Mouse (Mus musculus) embryo, embryonic 9.5 days (tissue): ENCODE data around the gene Akt1s1.
A peak's percentile ranks its signal among the peaks of the same experiment; 100 is the strongest.

Source experiments
- DNase-seq: peaks from one replicate; pipeline ENCODE4 v3.0.0-alpha.2; 2017; ENCODE audit errors: extremely low spot score

Akt1s1 gene

DNA sequence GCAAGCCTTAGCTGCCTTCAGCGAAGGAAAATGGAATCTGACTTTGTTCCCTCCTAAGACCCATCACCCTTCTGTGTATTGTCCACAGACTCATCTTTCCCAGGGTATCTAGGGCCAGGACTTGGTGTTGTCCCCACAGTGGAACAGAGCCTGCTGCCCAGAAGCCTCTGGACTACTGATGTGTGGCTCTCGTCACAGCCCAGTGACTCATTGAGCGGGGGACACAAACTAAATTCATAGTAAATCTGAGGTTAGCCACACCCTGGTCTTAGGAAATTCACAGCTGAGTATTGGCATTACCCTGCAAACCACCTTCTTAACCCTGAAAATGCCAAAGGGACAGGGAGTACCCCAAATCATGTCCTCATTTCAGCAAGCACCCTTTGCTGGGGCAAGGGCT, 22.0 kb upstream of the Akt1s1 start:
- DNase-seq: no peak

- no peak for DNase-seq
Measured at GRCm38 (mm10) chr7:44828706-44829105, 20.1 kb upstream of the Akt1s1 start.

DNA sequence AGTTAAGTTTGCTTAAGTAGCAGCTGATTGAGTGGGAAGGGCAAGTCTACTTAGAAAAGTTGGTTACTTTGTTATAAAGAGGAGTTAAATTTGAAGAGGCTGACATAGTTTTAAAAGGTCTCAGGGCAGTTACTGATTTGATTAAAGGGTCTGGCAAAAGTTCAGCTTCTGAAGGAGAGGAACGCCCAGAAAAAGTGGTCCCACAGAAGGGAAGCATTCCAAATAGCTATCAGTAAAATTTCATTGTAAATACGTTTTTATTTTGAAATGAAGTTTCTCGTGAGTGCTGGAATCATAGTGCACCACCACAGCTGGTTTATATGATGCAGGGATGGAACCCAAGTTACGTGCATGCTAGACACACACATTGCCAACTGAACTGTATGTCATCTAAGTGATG, 16.0 kb upstream of the Akt1s1 start:
- DNase-seq: no peak

- DNase-seq: no peak
Measured at GRCm38 (mm10) chr7:44835373-44836015, 13.3 kb upstream of the Akt1s1 start.

- no peak for DNase-seq
Measured at GRCm38 (mm10) chr7:44836016-44836404, 12.8 kb upstream of the Akt1s1 start.

DNA sequence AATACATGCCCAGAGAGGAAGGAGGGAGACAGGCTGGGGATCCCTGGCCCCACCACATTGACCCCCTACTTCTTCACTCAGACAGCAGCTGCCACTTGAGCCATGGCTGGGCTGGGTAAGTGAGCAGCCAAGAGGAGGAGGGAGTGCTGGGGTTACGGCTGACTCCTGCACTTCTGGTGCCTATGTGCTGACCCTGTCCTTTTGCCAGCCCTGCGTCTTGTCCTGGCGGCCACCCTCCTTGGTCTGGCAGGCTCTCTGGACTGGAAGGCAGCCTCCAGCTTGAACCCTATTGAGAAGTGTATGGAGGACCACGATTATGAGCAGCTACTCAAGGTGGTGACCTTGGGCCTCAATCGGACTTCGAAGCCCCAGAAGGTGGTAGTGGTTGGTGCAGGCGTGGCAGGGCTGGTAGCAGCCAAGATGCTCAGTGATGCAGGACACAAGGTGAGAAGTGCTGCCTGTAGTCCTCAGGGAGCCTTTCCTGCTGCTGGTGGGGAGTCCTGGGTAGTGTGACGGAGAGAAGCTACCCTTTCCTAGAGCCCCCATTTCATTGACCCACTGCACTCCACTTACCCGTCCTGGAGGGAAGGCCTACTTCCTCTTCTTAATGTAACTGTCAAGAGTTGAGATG, 12.3 kb upstream of the Akt1s1 start:
- no peak for DNase-seq

DNA sequence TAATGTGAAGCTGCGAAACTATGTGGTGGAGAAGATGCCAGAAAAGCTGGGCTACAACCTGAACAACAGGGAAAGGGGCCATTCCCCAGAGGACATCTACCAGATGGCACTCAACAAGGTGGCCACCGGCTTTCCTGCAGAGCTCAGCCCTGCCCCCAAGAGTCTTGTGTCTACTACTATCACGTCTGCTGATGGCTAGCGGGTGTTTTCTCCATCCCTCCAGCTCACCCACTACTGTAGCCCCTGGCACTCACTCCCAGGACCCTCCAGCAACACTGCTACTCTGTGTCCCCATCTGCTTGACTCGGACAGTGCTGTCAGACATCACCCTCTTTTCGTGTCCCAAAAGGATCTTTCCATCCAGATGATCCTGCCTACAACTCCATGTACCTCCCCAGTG, 10.7 kb upstream of the Akt1s1 start:
- no peak for DNase-seq

DNA sequence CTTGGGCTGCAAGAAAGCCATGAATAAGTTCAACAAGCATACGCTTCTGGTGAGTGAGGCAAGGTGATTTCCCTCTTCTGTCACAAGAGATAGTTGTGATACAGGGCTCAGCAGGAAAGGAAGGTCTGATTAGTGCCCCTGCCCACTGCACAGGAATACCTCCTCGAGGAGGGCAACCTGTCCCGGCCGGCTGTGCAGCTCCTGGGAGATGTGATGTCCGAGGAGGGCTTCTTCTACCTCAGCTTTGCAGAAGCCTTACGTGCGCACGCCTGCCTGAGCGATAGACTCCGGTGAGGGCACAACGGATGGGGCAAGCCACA, 9.7 kb upstream of the Akt1s1 start:
- no peak for DNase-seq

GRCm38 (mm10) chr7:44839491-44840191, 9.2 kb upstream of the Akt1s1 start:
- DNase-seq: peak; percentile 61

DNA sequence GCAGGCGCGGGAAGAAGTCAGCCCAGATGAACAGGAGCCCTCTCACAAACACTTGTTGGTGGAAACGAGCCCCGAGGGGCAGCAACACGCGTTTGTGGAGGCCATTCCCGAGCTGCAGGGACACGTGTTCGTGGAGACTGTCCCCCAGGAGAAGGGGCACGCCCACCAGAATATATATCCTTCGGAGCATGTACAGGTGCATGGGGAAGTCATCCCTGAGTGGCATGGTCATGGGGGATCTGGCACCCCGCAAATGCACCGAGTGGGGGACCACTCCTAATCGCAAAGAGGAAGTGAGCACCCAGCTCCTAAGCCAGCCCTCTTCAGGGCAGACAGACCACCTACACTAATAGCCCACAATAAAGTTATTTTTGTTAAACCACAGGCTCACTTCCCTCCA, 8.4 kb upstream of the Akt1s1 start:
- no peak for DNase-seq

GRCm38 (mm10) chr7:44841825-44842463, 6.8 kb upstream of the Akt1s1 start:
- DNase-seq: no peak

DNA sequence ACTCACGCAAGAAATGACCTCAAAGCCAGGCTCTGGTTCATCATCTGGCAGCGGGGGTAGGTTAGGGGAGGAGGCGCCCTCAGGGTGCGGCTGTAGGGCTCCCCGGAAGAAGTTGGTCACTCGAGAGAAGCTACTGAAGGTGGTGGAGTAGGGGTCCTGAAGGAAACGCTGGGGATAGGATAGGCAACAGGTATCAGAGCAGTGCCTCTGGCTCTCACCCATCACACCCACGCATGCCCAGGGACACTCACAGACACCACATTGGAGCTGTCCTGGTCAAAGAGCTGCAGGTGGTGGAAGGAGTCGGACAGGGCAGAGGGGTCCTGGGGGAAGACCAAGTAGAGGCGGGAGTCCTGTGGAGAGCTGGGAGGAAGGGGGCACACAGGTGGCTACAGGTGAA, 3.8 kb upstream of the Akt1s1 start:
- no peak for DNase-seq

DNA sequence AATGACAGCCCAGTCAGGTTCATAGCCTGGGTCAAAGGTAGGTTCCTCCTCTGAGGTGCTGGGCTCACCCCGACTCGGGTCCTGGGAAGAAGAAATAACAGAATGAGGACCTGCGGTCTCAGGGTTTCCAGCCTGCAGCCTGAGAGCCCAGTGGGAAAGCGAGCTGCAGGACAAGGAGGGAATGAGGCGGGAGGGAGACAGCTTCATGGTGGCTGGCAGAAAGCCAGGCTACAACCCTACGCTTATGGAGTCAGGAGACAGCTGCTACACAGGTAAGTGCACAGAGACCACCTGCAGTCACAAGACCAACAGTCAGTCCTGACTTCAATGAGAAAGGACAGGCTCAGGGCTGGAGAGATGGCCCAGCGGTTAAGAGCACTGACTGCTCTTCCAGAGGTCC, 2.0 kb upstream of the Akt1s1 start:
- DNase-seq: no peak

DNA sequence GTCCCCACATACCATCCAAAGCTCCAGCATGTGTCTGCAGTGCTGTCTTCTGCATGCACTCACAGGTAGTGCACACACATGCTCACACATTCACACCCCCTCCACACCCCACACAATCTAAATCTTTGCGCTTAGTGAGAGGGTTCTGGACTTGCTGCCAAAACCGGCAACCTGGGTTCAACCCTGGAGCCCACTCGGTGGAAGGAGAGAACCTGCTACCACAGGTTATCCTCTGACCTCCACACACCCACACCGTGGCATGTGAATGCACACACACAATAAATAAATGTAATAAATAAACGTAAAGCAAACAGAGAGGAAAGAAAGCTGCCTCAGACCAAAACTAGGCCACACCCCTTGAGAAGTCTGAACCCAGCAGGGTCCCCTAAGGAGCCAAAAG, 1.0 kb upstream of the Akt1s1 start:
- no peak for DNase-seq

GRCm38 (mm10) chr7:44849416-44850111, 773 bp downstream of the Akt1s1 start:
- DNase-seq: peak; percentile 92

DNA sequence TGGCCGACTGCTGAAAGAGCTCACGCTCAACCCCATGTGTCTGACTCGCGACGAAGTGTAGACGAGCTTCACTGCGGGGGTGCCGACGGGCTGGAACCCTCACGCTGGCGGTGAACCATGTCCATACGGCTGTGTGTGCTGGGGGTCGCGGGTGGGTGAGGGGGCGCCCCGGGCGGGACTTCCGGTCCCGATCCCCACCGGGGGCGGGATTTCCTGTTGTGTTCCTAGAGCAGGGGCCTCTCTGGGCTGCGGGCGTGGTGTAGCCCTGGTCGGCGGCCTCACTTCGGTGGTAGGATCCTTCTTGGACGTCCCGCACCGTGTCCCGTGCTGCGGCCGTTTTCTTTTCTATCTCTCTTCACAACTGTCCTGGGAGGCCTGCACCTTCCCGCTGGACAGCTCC, 1.4 kb downstream of the Akt1s1 start:
- DNase-seq: peak; percentile 87

DNA sequence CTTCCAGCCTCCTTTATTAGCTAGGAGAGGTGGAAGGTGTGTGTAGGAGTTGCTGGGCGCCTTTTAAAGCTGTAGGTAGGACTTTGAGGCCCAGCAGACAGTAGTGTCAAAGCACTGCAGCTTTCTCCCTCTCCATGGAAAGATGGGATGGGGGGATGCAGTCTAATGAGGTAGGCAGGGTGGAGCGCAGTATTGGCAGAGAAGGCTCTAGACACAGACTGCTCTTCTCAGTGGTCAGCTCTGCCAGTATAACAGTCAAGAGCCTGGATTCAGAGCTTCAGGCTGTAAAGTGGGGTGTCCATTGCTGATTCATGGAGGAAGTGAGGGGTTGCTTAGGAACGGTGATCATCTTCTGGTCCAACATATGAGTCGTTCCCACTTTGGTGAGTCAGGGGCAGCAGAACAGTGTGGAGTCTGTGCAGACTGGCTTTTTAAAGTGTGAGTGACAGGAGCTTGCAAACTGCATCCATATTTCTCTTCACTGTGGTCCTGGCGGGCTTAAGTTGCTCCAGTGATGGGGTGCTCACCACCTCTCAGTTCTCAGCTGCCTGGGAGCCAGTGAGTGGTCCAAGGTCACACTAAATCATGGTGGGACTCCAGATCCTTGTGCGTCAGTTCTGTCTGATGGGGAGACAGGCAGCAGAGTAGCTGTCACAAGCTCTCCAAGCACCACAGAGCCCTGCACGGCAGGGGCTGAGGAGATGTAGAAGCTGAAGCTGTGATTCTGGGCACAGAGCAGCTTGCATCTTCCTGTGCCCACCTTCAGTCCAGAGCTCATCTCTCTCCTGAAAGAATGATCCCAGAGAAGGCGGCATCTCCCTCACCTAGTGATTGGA, 2.2 kb downstream of the Akt1s1 start:
- no peak for DNase-seq

DNA sequence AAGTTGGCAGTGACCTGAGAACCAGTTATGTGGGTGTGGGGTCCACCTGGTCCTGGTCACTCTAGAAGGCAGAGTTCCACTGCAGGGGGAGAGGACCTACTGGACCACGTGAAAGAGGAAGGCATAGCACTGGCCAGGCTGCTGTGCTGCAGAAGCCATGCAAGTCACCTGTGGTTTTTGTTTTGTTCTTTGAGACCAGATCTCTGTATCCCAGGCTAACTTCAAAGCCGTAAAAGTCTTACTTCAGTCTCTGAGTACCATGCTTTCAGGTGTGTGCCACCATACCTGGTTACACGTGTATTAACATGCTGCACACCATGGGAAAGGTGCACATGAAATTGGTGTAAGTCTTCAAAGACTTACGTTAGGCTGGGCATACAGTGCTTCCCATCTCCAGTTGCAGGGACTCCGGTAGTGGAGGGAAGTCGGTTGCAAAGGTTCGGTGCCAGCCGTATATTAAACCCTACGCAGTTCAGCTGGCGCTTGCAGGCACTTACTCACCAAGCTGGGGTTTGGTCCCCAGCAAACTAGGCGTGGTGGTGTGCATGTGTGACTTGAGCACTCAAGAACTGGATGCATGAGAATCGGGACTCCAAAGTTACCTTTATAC, 2.9 kb downstream of the Akt1s1 start:
- no peak for DNase-seq

GRCm38 (mm10) chr7:44852259-44853027, 3.7 kb downstream of the Akt1s1 start:
- DNase-seq: no peak

DNA sequence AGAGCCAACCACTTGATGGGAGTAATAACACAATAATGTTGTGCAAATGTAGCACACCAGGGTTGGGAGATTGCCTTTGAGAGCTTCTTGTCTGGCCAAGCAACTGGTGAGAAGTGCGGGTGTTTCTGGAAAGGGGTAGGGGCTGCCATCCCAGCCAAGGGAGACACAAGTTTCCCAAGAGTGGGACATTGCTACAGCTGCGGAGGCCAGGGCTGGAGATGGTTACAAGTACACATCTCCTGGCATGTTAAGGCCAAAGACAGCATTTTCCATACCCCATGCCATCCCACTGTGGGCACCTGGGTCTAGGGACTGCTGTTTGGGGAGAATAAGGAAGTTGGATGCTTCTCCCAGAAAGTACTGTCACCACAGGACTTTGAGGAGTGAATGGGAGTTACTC, 4.3 kb downstream of the Akt1s1 start:
- DNase-seq: no peak
